Mouse (Mus musculus): ENCODE measurements around the gene Cbarp. TPM values are rescaled to one million over a fixed set of nuclear protein-coding genes. Genes with fewer than 3 reads are reported as not detected.

Gene Cbarp
- total RNA-seq, 2 experiments from 2014 or later = 431 to 463 TPM

GRCm38 (mm10) chr10:80107678-80108077 is 33.0 kb downstream of the Cbarp start:
- intact Hi-C loops (cut with DNase I) = no loop called here

DNA sequence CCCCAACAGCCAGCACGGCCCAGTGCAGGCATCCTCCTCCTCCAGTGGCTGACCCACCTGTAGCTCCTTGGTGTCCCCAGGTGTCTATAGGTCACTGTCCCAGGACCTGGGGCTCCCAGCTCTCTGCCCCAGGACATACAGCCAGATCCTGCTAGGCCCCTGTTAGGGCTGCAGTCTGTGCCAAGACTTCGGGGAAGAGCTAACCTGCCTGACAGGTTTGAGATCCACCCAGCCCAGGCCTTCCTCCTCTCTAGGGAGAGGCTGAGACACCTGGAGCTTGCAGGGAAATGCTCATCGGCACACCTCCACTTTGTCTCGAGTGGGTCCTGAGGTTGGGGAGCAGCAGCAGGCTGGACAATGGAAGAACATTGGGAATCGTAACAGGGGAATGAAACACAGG is 34.7 kb downstream of the Cbarp start:
- no peak for DNase-seq (ENCODE audit: low spot score in 2 of 2)
- intact Hi-C loops (cut with DNase I) = no loop called here

More at GRCm38 (mm10) chr10:80107678-80108077, 33.0 kb downstream of the Cbarp start:
- DNase-seq (ENCODE audit: low spot score in 2 of 2) = no peak

DNA sequence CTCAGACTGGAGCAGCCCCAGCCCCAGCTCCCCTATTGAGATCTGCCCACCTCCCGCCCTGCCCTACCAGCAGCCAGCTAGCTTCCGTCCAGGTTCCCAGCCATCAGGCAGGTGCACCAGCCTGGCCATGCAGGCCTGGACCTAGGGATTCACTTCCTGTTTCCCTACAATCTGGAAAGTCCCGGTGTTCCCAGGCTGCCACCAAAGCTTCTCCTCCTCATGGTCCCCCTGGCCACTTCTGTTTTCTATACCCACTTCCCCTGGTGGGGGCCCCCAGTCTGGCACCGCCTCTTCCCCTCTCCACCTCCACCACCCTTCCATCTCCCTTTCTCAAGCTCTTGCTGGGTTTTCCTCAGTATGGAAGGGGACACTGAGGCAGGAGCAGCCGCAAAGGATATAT is 35.2 kb downstream of the Cbarp start, which contains the start of gene Sbno2:
Gene Sbno2 (minus strand): TSS at position 112 of the 400 bp plus-strand sequence.
- DNase-seq (ENCODE audit: low spot score in 2 of 2) = no peak
- intact Hi-C loops (cut with DNase I) = no loop called here

DNA sequence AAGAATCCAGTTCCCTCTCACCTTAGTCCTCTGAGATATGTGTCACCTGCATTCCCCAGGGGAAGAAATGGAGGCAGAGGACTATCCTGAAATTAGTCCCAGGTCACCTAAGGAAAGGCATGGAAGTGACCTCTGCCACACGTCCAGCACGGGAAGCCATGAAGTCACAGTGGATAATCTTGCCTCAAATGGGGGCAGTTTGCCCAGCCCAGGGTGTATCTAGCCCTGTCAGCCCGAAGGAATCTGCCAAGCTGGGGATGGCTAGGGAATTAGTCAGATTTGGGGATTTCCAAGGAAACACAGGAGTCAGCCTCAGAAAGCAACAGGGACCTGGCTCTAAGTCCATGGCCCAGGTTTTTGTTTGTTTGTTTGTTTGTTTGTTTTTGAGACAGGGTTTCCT is 36.5 kb downstream of the Cbarp start:
- intact Hi-C loops (cut with DNase I) = no loop called here
- no peak for DNase-seq (ENCODE audit: low spot score in 2 of 2)

GRCm38 (mm10) chr10:80103032-80103431 is 37.6 kb downstream of the Cbarp start:
- intact Hi-C loops (cut with DNase I) = no loop called here
- DNase-seq (ENCODE audit: low spot score in 2 of 2) = no peak

DNA sequence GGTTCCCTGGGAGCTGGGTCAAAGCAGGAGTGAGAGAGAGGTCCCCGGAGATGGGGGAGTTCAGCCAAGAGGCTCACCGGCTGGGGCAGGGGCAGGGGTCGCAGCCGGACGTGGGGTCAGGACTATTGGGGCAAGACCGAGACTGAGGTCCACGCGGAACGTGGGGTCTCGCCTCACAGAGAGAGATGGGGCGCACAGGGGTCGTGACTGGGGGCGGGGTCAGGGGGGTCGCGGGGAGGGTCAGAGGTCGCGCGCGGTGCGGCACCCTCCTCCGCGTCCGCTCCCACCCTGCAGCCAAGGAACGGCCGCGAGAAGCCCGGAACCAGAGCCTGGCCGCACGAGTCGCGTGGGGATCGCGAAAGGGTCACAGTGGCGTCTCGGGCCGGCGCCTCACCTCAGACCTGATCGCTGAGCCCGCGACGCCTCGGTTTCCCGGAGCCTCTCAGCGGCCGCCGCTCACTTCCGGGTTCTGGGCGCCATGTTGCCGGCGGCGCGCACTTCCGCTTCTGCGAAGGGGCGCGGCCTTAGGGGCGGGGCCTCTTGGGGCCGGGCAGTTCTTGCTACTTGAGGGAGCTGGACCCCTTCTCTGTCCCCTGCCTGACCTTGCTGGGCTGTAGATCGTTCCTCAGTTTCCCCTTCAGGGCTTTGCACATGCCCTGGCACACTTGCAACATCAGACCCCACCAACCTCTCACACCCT is 38.3 kb downstream of the Cbarp start:
- intact Hi-C loops (cut with DNase I) = no loop called here
- DNase-seq (ENCODE audit: low spot score in 2 of 2) = peak; percentile 82 to 88

- no peak for DNase-seq (ENCODE audit: low spot score in 2 of 2)
- intact Hi-C loops (cut with DNase I) = no loop called here
Measured at GRCm38 (mm10) chr10:80100982-80101381, 39.7 kb downstream of the Cbarp start.

DNA sequence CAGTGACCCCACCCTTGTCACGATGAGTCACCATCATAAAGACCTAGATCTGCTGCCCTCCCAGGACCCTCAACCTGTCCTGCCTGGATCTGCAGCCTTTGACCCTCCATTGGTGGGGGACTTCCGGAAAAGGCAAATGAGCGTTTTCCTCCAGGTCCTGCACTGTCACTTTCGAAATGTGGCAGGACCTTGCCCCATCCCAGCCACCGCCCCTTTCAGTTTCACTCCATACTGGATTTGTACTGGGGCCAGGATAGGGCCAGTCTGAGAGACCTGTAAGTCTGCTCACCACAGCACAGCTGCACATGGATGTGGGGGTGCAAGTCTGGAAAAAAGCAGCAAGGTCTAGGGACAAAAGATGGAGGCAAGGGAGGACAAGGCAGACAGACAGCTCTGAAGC is 42.0 kb downstream of the Cbarp start:
- intact Hi-C loops (cut with DNase I) = no loop called here

GRCm38 (mm10) chr10:80097275-80097674 is 43.4 kb downstream of the Cbarp start:
- DNase-seq (ENCODE audit: low spot score in 2 of 2) = no peak
- intact Hi-C loops (cut with DNase I) = no loop called here

More for the DNA sequence above, 42.0 kb downstream of the Cbarp start:
- DNase-seq (ENCODE audit: low spot score in 2 of 2) = no peak

DNA sequence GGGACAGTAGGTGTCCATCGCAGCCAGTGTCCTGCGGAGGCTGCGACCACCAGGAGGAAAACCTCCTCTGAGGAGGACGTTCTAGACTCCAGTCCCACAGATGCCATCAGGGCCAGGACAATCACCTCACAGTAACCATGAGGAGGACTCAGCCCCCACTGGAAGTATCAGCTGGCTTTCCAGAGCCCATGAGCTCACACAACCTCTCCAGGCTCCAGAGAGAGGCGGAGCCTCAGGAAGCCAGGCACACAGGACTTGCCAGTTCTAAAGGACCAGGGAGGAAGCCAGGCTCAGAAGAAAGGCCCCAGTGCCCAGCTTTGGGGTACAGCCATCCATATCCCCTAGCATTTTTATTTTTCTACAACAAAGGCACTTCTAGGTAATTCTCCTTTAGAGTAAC is 45.1 kb downstream of the Cbarp start:
- no peak for DNase-seq (ENCODE audit: low spot score in 2 of 2)
- intact Hi-C loops (cut with DNase I) = no loop called here

GRCm38 (mm10) chr10:80094684-80095083 is 46.0 kb downstream of the Cbarp start:
- intact Hi-C loops (cut with DNase I) = no loop called here
- no peak for DNase-seq (ENCODE audit: low spot score in 2 of 2)

DNA sequence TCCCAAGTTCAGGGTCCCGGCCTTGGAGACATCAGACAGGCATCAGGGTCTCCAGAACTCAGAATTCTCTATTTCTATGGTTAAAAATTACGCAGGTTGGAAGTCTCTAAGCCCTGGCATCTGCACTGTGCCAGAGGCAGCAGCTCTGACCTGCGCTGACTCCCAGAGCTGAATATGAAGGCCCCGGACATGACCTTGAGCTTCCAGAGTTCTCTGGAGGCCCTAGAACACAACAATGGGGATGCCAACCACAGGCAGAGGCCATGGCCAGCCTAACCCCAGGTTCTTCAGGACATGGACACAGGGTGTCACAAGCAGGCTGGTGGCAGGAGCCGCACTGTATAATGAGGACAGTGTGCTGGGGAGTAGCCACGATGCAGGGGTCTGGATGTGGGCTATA is 46.5 kb downstream of the Cbarp start:
- intact Hi-C loops (cut with DNase I) = no loop called here
- no peak for DNase-seq (ENCODE audit: low spot score in 2 of 2)

GRCm38 (mm10) chr10:80092690-80093089 is 47.9 kb downstream of the Cbarp start:
- intact Hi-C loops (cut with DNase I) = no loop called here

GRCm38 (mm10) chr10:80091527-80091926 is 49.1 kb downstream of the Cbarp start:
- DNase-seq (ENCODE audit: low spot score in 2 of 2) = no peak
- intact Hi-C loops (cut with DNase I) = no loop called here

More at GRCm38 (mm10) chr10:80092690-80093089, 47.9 kb downstream of the Cbarp start:
- no peak for DNase-seq (ENCODE audit: low spot score in 2 of 2)

GRCm38 (mm10) chr10:80089146-80089545 is 51.5 kb downstream of the Cbarp start:
- intact Hi-C loops (cut with DNase I) = no loop called here
- DNase-seq (ENCODE audit: low spot score in 2 of 2) = no peak

DNA sequence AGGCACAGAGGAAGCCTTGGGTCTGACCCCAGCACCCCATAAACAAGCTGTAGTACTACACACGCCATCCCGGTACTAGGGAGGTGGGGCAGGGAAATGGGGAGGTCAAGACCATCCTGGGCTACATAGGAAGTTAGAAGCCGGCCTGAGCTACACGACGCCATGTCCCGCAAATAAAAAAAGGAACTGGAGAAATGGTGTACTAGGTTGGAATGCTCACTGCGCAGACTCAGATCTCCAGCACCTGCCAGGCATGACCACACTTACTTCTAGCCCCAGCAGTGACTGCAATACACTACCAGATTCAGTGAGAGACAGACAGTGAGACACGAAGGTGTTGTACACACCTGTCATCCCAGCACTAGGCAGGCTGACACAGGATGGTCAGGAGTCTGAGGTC is 53.2 kb downstream of the Cbarp start:
- intact Hi-C loops (cut with DNase I) = no loop called here
- no peak for DNase-seq (ENCODE audit: low spot score in 2 of 2)

- intact Hi-C loops (cut with DNase I) = no loop called here
- no peak for DNase-seq (ENCODE audit: low spot score in 2 of 2)
Measured at GRCm38 (mm10) chr10:80086847-80087246, 53.8 kb downstream of the Cbarp start.

DNA sequence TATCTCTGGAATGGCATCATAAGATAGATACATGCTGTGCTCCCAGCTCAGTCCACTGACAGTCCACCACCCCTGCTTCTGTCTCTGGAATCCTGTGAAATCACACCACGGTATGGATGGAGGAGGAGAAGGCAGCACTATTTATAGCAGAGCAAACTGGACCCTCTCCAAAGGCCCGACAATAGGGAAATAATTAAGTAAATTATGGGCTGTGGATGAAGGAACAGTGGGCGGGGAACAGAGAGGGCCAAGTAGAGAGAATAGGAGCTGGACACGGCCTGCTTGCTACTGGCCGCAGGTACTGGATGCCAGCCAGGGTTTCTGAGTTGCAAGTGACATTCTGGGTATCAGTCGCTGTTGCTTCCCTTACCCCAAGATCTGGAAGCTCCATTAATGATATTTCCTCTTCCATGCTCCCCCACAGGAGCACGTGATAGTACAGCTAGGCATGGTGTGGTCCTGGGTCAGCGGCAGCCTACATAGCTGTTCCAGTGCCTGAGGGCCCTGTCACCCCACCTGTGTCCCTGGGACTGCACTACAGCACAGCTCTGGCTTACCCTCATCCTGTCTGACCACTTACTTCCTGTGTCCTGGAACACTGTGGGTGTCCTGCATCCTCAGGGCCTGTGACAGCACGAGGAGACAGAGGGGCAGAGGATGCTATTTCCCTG is 55.7 kb downstream of the Cbarp start:
- peak in 1 of 2 experiments; percentile 34 for DNase-seq (ENCODE audit: low spot score in 2 of 2)
- intact Hi-C loops (cut with DNase I) = no loop called here

DNA sequence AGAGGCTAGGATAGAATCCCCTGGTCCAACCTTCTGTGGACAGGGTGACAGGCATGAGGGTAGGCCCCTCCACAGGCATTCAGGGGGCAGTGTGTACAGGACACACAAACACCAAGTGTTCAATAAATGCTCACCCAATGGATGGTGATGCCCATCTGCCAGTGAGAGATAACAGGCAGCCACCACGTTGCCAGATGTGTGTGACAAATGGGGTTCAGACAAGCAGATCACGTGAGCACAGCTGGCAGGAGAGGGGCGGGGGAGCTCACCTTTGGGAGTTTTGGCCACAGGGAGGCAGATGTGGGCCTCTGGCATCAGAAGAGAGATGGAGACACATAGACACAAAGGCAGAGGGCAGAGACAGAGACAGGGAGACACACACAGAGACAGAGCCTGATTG is 59.6 kb downstream of the Cbarp start:
- intact Hi-C loops (cut with DNase I) = no loop called here

More for the DNA sequence above, 59.6 kb downstream of the Cbarp start:
- DNase-seq (ENCODE audit: low spot score in 2 of 2) = no peak
